Mouse (Mus musculus) spleen, adult 2 months (tissue): ENCODE data around the gene E2f4.

ENCODE experiments used
- CTCF ChIP-seq: fragments of 200-500 bp; IDR thresholded peaks from 2 replicates; pipeline ENCODE4 v1.5.1; 2011; ENCODE audit warnings: mild to moderate bottlenecking, inconsistent platforms; ENCODE audit not compliant: insufficient read depth, insufficient read length, insufficient replicate concordance; ENCODE audit errors: extremely low read depth
- POLR2A ChIP-seq: fragments of 200-500 bp; IDR thresholded peaks from 2 replicates; pipeline ENCODE4 v1.6.1; 2011; ENCODE audit warnings: low read depth, low read length, inconsistent platforms

- TF ChIP-seq CTCF (no peak), POLR2A (no peak)
These were observed 22.1 kb upstream of the E2f4 start for GRCm38 (mm10) chr8:105275387-105275786.
